Mouse (Mus musculus): ENCODE measurements around the gene Lyrm7.

- TF ChIP-seq CTCF (conservative IDR thresholded peaks at IDR 0.05; ENCODE audit: low read length) (no peak), POU5F1 (IDR thresholded peaks at IDR 0.05; ENCODE audit: borderline replicate concordance, low read length) (no peak)
These were observed 30.6 kb upstream of the Lyrm7 start for GRCm38 (mm10) chr11:54891341-54891740.

All from E14TG2a.4 (cell line).